Mouse (Mus musculus) Patski (cell line): ENCODE results near the gene Gpr182. TPM values are rescaled to one million over a fixed set of nuclear protein-coding genes. Genes with fewer than 3 reads are reported as not detected.

Experiments used
- ATAC-seq: fragments of 100-300 bp; one replicate; pipeline ENCODE4 v1.8.0; 2021
- CTCF ChIA-PET: fragments of 350-600 bp; sonication (Branson Sonifier 250); formaldehyde crosslinking; loops from one replicate; lab custom pipeline; 2022; ENCODE audit warnings: inconsistent platforms; lab: Charles Lee
- POLR2A ChIA-PET: fragments of 350-600 bp; sonication (Branson Sonifier 250); formaldehyde crosslinking; loops from one replicate; lab custom pipeline; 2022; ENCODE audit warnings: antibody characterized with exemption, inconsistent platforms; lab: Charles Lee
- DNase-seq: peaks from one replicate; pipeline ENCODE4 v3.0.0-alpha.2; 2011; ENCODE audit warnings: low read depth, low spot score
- H3K27me3 ChIP-seq: fragments of 371-371 bp; one replicate; pipeline ENCODE4 v1.5.1; 2021
- CTCF ChIP-seq: fragments of 100-300 bp; IDR thresholded peaks from one replicate; pipeline ENCODE4 v1.5.1; 2021
- in situ Hi-C: fragments of 300-500 bp; cut with MboI; formaldehyde crosslinking; loops from 3 replicates; pipeline ENCODE4 v1.11.1; 2018; ENCODE audit warnings: low pct_unique_long_range_greater_than_20kb, mixed read lengths
- polyA plus RNA-seq: library from polyadenylated mRNA; unstranded; gene quantifications from one replicate; pipeline ENCODE4 v1.2.3, GENCODE M21; 2021

Gpr182 gene
- polyA plus RNA-seq, 1 experiment from 2014 or later, result 0.49 TPM

DNA sequence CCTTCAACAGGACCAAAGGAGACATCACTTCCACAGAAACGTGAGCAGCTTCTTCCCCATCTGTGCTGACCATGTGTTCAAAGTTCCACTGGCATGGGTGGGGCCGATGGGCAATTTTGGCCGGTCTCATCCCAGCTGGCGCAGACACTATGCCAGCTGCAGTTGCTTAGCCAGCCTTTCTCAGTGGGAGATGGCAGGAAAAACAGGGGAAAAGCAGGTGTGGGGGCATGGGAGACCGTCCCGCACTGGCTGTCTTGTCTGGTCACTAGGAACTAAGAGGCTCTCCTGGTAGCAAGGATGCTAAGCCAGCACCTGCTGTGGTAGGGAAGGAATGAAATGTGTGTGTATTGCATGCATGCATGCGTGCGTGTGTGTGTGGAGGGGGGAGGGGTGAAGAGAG is 23.1 kb downstream of the Gpr182 start:
- ATAC-seq (no peak), DNase-seq (no peak)
- in situ Hi-C loops, result no loop called here
- peaks cover 30% of the 10 kb centered on the region for H3K27me3 ChIP-seq
- POLR2A ChIA-PET, result no interaction called here
- CTCF ChIA-PET, result no interaction called here
- no peak for TF ChIP-seq CTCF

GRCm38 (mm10) chr10:127725136-127725535 is 26.4 kb downstream of the Gpr182 start:
- H3K27me3 ChIP-seq, result peaks cover 40% of the 10 kb centered on the region
- no peak for TF ChIP-seq CTCF
- ChIA-PET CTCF (interaction anchor here (1.6 to 1.8 kb wide), 2 partner anchors 12 to 36 kb away, joined by 5 read pairs; no protein-coding TSS in a partner anchor), POLR2A (interaction anchor here (0.7 kb wide), 1 partner anchor 12 kb away, joined by 5 read pairs; no protein-coding TSS in a partner anchor)
- no peak for DNase-seq
- ATAC-seq, result no peak
- in situ Hi-C loops, result no loop called here

DNA sequence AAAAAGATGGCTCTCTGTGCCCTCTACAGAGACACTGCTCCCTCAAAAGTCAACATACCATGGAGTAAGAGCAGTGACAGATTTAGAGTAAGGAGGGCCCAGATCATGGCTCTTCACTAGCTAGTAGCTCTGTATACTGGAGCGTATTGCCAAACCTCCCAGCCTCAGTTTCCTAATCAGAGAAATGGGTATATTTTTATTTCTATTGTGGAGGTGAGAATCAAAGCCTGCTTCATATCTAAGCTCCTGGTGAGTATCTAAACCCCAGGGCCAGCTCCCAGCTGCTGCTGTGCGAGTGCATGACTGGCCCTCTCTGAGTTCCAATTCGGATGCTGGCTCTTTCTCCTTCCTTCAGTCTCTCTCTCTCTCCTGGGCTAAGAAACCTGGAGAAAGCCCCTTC is 27.4 kb downstream of the Gpr182 start, which contains the start of gene Tac2:
TSS of gene Tac2 (plus strand) at position 301 of the 400 bp plus-strand sequence.
- ATAC-seq (no peak), DNase-seq (no peak)
- ChIA-PET POLR2A (no interaction called here), CTCF (interaction anchor here (1.3 to 1.8 kb wide), 4 partner anchors 11 to 62 kb away, joined by 3 to 5 read pairs (median 4); no protein-coding TSS in a partner anchor)
- TF ChIP-seq CTCF, result no peak
- in situ Hi-C loops, result no loop called here
- peaks cover 35% of the 10 kb centered on the region for H3K27me3 ChIP-seq

GRCm38 (mm10) chr10:127721671-127722418 is 29.7 kb downstream of the Gpr182 start:
- peaks cover 19% of the 10 kb centered on the region for H3K27me3 ChIP-seq
- DNase-seq, result no peak
- in situ Hi-C loops, result no loop called here
- no peak for TF ChIP-seq CTCF
- no peak for ATAC-seq
- ChIA-PET POLR2A (no interaction called here), CTCF (no interaction called here)

DNA sequence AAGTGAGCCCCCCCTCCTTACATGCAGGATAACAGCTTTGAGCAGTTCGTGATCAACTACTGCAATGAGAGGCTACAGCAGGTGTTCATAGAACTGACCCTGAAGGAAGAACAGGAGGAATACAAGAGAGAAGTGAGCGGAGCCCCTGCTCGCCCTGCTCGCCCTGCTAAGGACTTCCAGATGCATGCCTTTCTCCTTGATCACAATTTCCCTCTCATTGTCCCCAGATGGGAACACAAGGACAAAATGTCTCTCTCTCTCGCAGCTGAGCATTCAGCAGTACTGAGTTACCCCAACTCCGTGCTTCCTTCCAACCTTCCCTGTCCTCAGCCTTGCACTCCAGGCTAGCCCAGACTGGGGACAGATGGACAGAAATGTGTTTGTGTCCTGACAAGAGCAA is 38.8 kb downstream of the Gpr182 start:
- ATAC-seq, result no peak
- TF ChIP-seq CTCF, result no peak
- ChIA-PET POLR2A (no interaction called here), CTCF (interaction anchor here (1.6 kb wide), 1 partner anchor 12 kb away, joined by 5 read pairs; the partner anchor contains the start of gene Tac2)
- no peak for DNase-seq
- in situ Hi-C loops, result no loop called here
- H3K27me3 ChIP-seq, result no peaks in the 10 kb centered on the region

DNA sequence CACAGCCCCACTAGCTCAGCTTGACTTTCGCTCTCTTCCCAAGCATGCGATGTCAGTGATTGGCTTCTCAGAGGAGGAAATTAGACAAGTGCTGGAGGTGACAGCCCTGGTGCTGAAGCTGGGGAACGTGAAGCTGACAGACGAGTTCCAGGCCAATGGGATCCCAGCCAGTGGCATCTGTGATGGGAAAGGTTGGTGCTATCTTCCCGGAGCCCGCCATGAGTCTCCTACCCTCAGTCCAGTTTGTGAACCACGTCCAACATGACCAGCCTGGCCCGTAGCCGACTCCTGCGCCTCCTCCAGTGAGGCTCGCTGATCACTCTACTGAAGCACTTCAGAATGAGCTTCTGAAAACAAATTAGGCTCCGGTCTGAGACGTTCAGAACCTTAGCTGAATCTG is 41.2 kb downstream of the Gpr182 start:
- POLR2A ChIA-PET, result interaction anchor here (1.2 to 1.5 kb wide), 2 partner anchors 13 to 15 kb away, joined by 3 read pairs; no protein-coding TSS in a partner anchor
- TF ChIP-seq CTCF, result no peak
- CTCF ChIA-PET, result no interaction called here
- in situ Hi-C loops, result no loop called here
- H3K27me3 ChIP-seq, result no peaks in the 10 kb centered on the region
- no peak for DNase-seq
- no peak for ATAC-seq

GRCm38 (mm10) chr10:127708850-127709370 is 42.6 kb downstream of the Gpr182 start:
- in situ Hi-C loops, result no loop called here
- DNase-seq (no peak), ATAC-seq (no peak)
- no peak for TF ChIP-seq CTCF
- ChIA-PET POLR2A (no interaction called here), CTCF (no interaction called here)
- H3K27me3 ChIP-seq, result no peaks in the 10 kb centered on the region

- ATAC-seq, result no peak
- POLR2A ChIA-PET, result no interaction called here
- CTCF ChIA-PET, result interaction anchor here (1.2 kb wide), 2 partner anchors 15 to 230 kb away, joined by 3 read pairs; no protein-coding TSS in a partner anchor
- TF ChIP-seq CTCF, result no peak
- H3K27me3 ChIP-seq, result no peaks in the 10 kb centered on the region
- in situ Hi-C loops, result no loop called here
- no peak for DNase-seq
Measured at GRCm38 (mm10) chr10:127707721-127708120, 43.8 kb downstream of the Gpr182 start.

DNA sequence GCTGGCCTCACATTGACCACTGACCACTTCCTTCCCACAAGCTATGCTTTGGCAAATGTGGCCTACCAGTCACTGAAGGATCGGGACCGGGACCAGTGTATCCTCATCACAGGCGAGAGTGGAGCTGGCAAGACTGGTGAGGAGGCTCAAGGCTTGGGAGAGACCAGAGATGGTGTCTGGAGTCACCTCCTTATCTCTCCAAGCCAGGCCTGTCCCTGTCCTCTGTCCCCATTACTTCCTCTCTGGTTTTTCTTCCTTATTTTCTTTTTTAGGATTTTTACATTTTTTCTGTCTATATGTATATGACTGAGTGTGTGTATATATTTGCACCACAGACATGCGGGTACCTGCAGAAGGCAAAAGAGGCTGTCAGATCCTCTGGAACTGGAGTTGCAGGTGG is 45.7 kb downstream of the Gpr182 start:
- DNase-seq, result no peak
- CTCF ChIA-PET, result no interaction called here
- POLR2A ChIA-PET, result no interaction called here
- H3K27me3 ChIP-seq, result no peaks in the 10 kb centered on the region
- in situ Hi-C loops, result no loop called here
- ATAC-seq, result no peak
- TF ChIP-seq CTCF, result no peak

DNA sequence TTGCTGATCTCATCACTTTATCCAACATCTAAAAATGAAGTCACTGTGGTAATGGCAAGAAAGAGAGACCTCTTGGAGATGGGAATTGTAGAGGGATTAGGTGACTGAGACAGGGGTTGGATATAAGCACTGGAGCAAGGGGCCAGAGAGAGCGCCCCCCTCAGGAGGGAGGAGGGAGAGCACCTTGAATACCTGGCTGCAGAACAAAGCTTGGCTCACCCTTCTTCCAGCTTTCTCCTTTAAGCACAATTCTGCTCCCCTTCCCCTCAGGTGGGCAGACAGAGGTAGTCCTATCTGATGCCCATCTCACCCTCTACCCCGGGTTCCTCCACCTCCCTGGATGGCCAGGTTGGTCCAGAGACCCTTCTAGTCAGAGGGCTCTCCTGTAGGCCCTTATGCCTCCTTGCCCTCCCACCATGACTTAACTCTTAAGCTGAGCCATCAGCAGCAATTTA is 46.7 kb downstream of the Gpr182 start, which contains the start of gene Myo1a:
TSS of gene Myo1a (plus strand) at position 405 of the 455 bp plus-strand sequence.
- in situ Hi-C loops, result no loop called here
- no peak for DNase-seq
- CTCF ChIA-PET, result interaction anchor here (0.7 to 1.4 kb wide), 2 partner anchors 13 to 227 kb away, joined by 3 to 4 read pairs; no protein-coding TSS in a partner anchor
- POLR2A ChIA-PET, result interaction anchor here (0.6 kb wide), 2 partner anchors 30 to 277 kb away, joined by 3 to 5 read pairs; no protein-coding TSS in a partner anchor
- no peaks in the 10 kb centered on the region for H3K27me3 ChIP-seq
- TF ChIP-seq CTCF, result no peak
- ATAC-seq, result no peak
